Mouse (Mus musculus): ENCODE measurements around the gene Phf13. TPM values are rescaled to one million over a fixed set of nuclear protein-coding genes. Genes with fewer than 3 reads are reported as not detected.

Phf13 gene
- total RNA-seq, 4 experiments from 2014 or later = 3.9 to 4.8 (median 4.5) TPM

GRCm38 (mm10) chr4:152013036-152013813 lies 17.2 kb upstream of the Phf13 start:
- DNase-seq (ENCODE audit: low spot score in 2 of 2) = peak; percentile 32 to 54

- DNase-seq (ENCODE audit: low spot score in 2 of 2) = no peak
Observed at GRCm38 (mm10) chr4:152012109-152012508, 16.1 kb upstream of the Phf13 start.

GRCm38 (mm10) chr4:152011171-152011760 lies 15.2 kb upstream of the Phf13 start:
- no peak for DNase-seq (ENCODE audit: low spot score in 2 of 2)

GRCm38 (mm10) chr4:152010707-152011134 lies 14.7 kb upstream of the Phf13 start:
- no peak for DNase-seq (ENCODE audit: low spot score in 2 of 2)

- peak; percentile 50 to 71 for DNase-seq (ENCODE audit: low spot score in 2 of 2)
Observed at GRCm38 (mm10) chr4:152010091-152010706, 14.1 kb upstream of the Phf13 start.

- DNase-seq (ENCODE audit: low spot score in 2 of 2) = peak; percentile 63 to 84
Observed at GRCm38 (mm10) chr4:152009076-152010051, 13.3 kb upstream of the Phf13 start.

GRCm38 (mm10) chr4:152008622-152009075 lies 12.6 kb upstream of the Phf13 start, which contains the start of gene Klhl21:
TSS of gene Klhl21 (plus strand) at chr4:152008803.
- peak; percentile 95 to 96 for DNase-seq (ENCODE audit: low spot score in 2 of 2)

- no peak for DNase-seq (ENCODE audit: low spot score in 2 of 2)
Observed at GRCm38 (mm10) chr4:152008148-152008500, 12.1 kb upstream of the Phf13 start.

- DNase-seq (ENCODE audit: low spot score in 2 of 2) = no peak
Observed at GRCm38 (mm10) chr4:152007481-152008147, 11.6 kb upstream of the Phf13 start.

- no peak for DNase-seq (ENCODE audit: low spot score in 2 of 2)
Observed at GRCm38 (mm10) chr4:152006812-152007211, 10.8 kb upstream of the Phf13 start.

- no peak for DNase-seq (ENCODE audit: low spot score in 2 of 2)
Observed at GRCm38 (mm10) chr4:152006137-152006536, 10.1 kb upstream of the Phf13 start.

GRCm38 (mm10) chr4:152002063-152002462 lies 6.0 kb upstream of the Phf13 start:
- no peak for DNase-seq (ENCODE audit: low spot score in 2 of 2)

GRCm38 (mm10) chr4:152001335-152001734 lies 5.3 kb upstream of the Phf13 start:
- no peak for DNase-seq (ENCODE audit: low spot score in 2 of 2)

GRCm38 (mm10) chr4:152000906-152001305 lies 4.8 kb upstream of the Phf13 start:
- DNase-seq (ENCODE audit: low spot score in 2 of 2) = no peak

GRCm38 (mm10) chr4:151999481-151999880 lies 3.4 kb upstream of the Phf13 start:
- DNase-seq (ENCODE audit: low spot score in 2 of 2) = no peak

GRCm38 (mm10) chr4:151997701-151998100 lies 1.6 kb upstream of the Phf13 start:
- no peak for DNase-seq (ENCODE audit: low spot score in 2 of 2)

- DNase-seq (ENCODE audit: low spot score in 2 of 2) = no peak
Observed at GRCm38 (mm10) chr4:151996951-151997222, 829 bp upstream of the Phf13 start.

- DNase-seq (ENCODE audit: low spot score in 2 of 2) = no peak
Observed at GRCm38 (mm10) chr4:151995371-151996172, 486 bp downstream of the Phf13 start.

GRCm38 (mm10) chr4:151994228-151995171 lies 1.6 kb downstream of the Phf13 start:
- DNase-seq (ENCODE audit: low spot score in 2 of 2) = no peak
